7 mouse cellular contexts compared by ENCODE assay signal in the genomic region with DNA sequence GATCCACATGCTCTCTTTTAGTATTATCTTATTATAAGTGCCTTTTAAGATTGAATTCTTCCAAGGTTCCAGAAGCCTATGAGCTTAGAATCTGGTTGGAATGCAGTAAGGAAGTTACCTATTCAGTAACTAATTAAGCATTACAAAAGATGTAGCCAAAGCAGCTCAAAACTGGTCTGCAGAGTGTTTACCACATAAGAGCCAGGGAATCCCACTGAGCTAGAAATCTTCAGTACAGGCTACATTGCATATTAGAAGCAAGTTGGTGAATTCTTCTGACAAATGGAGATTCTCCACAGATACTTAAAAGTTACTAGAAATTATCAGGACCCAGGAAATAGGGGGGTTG.
DNase-seq lines count a peak whose midpoint lies in the region; ATAC-seq and TF ChIP-seq lines count a peak whose summit lies in the region.
"Not testable (repeated sequence)": the region's sequence is repeated elsewhere in the genome, so short reads cannot be mapped to it uniquely, and the experiment has no call there.

No protein-coding gene starts in this region.

- TF ChIP-seq POLR2A in embryonic fibroblast, embryonic 13.5 days (IDR thresholded peaks at IDR 0.05; ENCODE audit: low read depth, low read length); myocyte (IDR thresholded peaks at IDR 0.05; ENCODE audit: insufficient read length, low read depth): not testable (repeated sequence)

- not testable (repeated sequence) for H3ac ChIP-seq in myocyte (ENCODE audit: control insufficient read depth, insufficient read length)

- not testable (repeated sequence) for H3K4me3 ChIP-seq in embryonic fibroblast, embryonic 13.5 days (ENCODE audit: insufficient read depth, low read length); intestine, embryonic 16.5 days (ENCODE audit: low read length); intestine, postnatal 0 days (ENCODE audit: low read depth, low read length); myocyte

- not testable (repeated sequence) for H3K79me2 ChIP-seq in myocyte (ENCODE audit: control insufficient read depth, insufficient read depth)

- DNase-seq in ES-CJ7 (ENCODE audit: low read depth, low spot score) (peak; percentile 58), R1 (ENCODE audit: low read depth, low spot score) (peak; percentile 84), ZHBTc4 (ENCODE audit: low read depth, low spot score) (peak; percentile 55)

- not testable (repeated sequence) for TF ChIP-seq CTCF in embryonic fibroblast, embryonic 13.5 days (IDR thresholded peaks at IDR 0.05; ENCODE audit: borderline replicate concordance, insufficient read depth, low read length); intestine, postnatal 0 days (IDR thresholded peaks at IDR 0.05; ENCODE audit: low read depth)

- not testable (repeated sequence) for H3K36me3 ChIP-seq in intestine, embryonic 16.5 days (ENCODE audit: control insufficient read depth, insufficient read depth, low read length); intestine, postnatal 0 days (ENCODE audit: control insufficient read depth, insufficient read depth); myocyte (ENCODE audit: control insufficient read depth, insufficient read depth)

- peak overlapping the region; percentile 96 for H3K27ac ChIP-seq in embryonic fibroblast, embryonic 13.5 days (ENCODE audit: insufficient read depth, low read length)
- not testable (repeated sequence) for H3K27ac ChIP-seq in intestine, embryonic 16.5 days (ENCODE audit: low read length); intestine, postnatal 0 days (ENCODE audit: low read depth, low read length)

- not testable (repeated sequence) for H3K9me3 ChIP-seq in intestine, embryonic 16.5 days (ENCODE audit: control insufficient read depth, low read length); intestine, postnatal 0 days (ENCODE audit: control insufficient read depth)

- not testable (repeated sequence) for H3K9ac ChIP-seq in intestine, embryonic 16.5 days (ENCODE audit: low read depth, low read length); intestine, postnatal 0 days (ENCODE audit: low read depth, low read length)

- not testable (repeated sequence) for H3K4me2 ChIP-seq in intestine, embryonic 16.5 days (ENCODE audit: low read depth, low read length); intestine, postnatal 0 days (replicated peaks; ENCODE audit: low read depth)
- peak overlapping the region; percentile 38 for H3K4me2 ChIP-seq in myocyte (ENCODE audit: low read depth)

- not testable (repeated sequence) for H3K27me3 ChIP-seq in intestine, embryonic 16.5 days (replicated peaks; ENCODE audit: control insufficient read depth, insufficient read depth, low read length); intestine, postnatal 0 days (replicated peaks; ENCODE audit: control insufficient read depth, insufficient read depth, low read length); myocyte (ENCODE audit: control insufficient read depth, insufficient read depth, insufficient read length)

- H3K4me1 ChIP-seq in embryonic fibroblast, embryonic 13.5 days (ENCODE audit: control insufficient read depth, insufficient read depth, low read length); intestine, embryonic 16.5 days (ENCODE audit: control insufficient read depth, insufficient read depth, low read length); intestine, postnatal 0 days (replicated peaks; ENCODE audit: control insufficient read depth, insufficient read depth, low read length): not testable (repeated sequence)

- peak; percentile 22; the same call in 1 of the 2 replicates for ATAC-seq in intestine, embryonic 16.5 days
- peak; percentile 68 for ATAC-seq in intestine, postnatal 0 days
